Mouse (Mus musculus) urinary bladder, postnatal 25 days (tissue): ENCODE measurements around the gene Akr1cl.
A peak's percentile ranks its signal among the peaks of the same experiment; 100 is the strongest.

Experiments
- DNase-seq: peaks from one replicate; pipeline ENCODE4 v3.0.0; 2022; ENCODE audit warnings: low spot score

Akr1cl gene

GRCm38 (mm10) chr1:64988176-64988575 lies 44.4 kb downstream of the Akr1cl start:
- no peak for DNase-seq

GRCm38 (mm10) chr1:64986120-64986519 lies 46.4 kb downstream of the Akr1cl start:
- DNase-seq: peak; percentile 45

DNA sequence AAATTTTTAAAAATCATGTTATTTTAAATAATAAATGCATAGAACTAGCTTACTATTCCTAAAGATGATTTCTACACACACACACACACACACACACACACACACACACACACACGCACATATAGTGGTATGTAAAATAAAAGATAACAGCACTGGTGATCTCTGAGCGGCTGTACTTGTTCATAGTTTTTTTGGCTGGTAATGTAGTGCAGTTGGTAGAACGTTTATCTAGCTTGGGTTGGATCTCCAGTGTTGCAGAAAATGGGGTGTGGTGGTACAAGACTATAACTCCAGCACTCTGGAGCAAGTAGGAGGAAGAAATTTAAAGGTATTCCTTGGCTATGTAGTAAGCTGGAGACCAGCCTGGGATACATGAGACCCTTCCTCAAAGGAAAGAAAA lies 49.3 kb downstream of the Akr1cl start:
- DNase-seq: no peak

- no peak for DNase-seq
Observed at GRCm38 (mm10) chr1:64978321-64978799, 54.2 kb downstream of the Akr1cl start.

DNA sequence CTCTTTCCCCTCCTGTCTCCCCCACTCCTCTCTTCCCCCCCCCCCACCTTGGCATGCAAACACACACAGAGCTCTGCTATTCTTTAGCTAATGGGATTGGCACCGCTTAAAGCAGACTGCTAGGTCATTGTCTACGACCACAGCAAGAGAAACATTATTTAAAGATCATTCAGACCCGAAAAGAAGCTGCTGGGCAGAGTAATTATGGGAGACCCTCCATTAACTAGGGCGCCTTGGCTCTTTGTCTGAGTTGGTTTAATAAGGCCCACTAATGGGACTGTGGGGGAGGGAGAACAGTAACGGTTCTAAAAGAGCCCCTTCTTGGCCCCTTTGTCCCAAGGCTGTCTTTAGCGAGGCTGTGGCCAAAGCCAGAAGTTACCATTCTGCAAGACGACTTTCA lies 57.2 kb downstream of the Akr1cl start:
- DNase-seq: no peak

GRCm38 (mm10) chr1:64970685-64971084 lies 61.9 kb downstream of the Akr1cl start:
- DNase-seq: no peak
